Mouse (Mus musculus) myocyte (in vitro differentiated cells): ENCODE measurements around the gene Grin3b.
"Not testable (repeated sequence)": the region's sequence is repeated elsewhere in the genome, so short reads cannot be mapped to it uniquely, and the experiment has no call there.

ENCODE experiments used
- POLR2A ChIP-seq: IDR thresholded peaks from one replicate; pipeline ENCODE4 v1.6.1; 2011; ENCODE audit warnings: low read depth, mild to moderate bottlenecking, control low read depth, moderate library complexity; ENCODE audit not compliant: insufficient read length
- SRF ChIP-seq: IDR thresholded peaks from one replicate; pipeline ENCODE4 v1.6.1; 2011; ENCODE audit warnings: low read depth; ENCODE audit not compliant: control insufficient read depth, insufficient read length
- TCF12 ChIP-seq: IDR thresholded peaks from one replicate; pipeline ENCODE4 v1.6.1; 2011; ENCODE audit warnings: mild to moderate bottlenecking, control low read depth; ENCODE audit not compliant: poor library complexity, insufficient read depth, severe bottlenecking

GRCm38 (mm10) chr10:79959412-79959811 is 11.1 kb upstream of the Grin3b start:
- TF ChIP-seq POLR2A, TCF12, SRF: not testable (repeated sequence)
